Mouse (Mus musculus): Measurements from ENCODE around the gene Srpk2.

- TF ChIP-seq CTCF (IDR thresholded peaks at IDR 0.05; ENCODE audit: borderline replicate concordance, insufficient read depth, low read length), result no peak
- TF ChIP-seq POLR2A (IDR thresholded peaks at IDR 0.05; ENCODE audit: low read depth, low read length), result no peak
Measured at GRCm38 (mm10) chr5:23651786-23652185, 32.6 kb downstream of the Srpk2 start.

Data from embryonic fibroblast, embryonic 13.5 days (primary cell).